Mouse (Mus musculus) heart, postnatal 0 days (tissue): Measurements from ENCODE around the gene Wdr60. TPM values are rescaled to one million over a fixed set of nuclear protein-coding genes. Genes with fewer than 3 reads are reported as not detected.
"Not testable (repeated sequence)": the region's sequence is repeated elsewhere in the genome, so short reads cannot be mapped to it uniquely, and the experiment has no call there.

Experiments used
- ATAC-seq: fragments of 200-750 bp; cut with Nextera tagmentation; 2 replicates; pipeline ENCODE4 v1.8.0; 2017; ENCODE audit warnings: low read depth, moderate number of reproducible peaks, moderate library complexity; ENCODE audit not compliant: insufficient read depth
- DNase-seq: peaks from one replicate; pipeline ENCODE4 v3.0.0-alpha.2; 2016; ENCODE audit warnings: low spot score
- H3K27ac ChIP-seq: fragments of 300-500 bp; sonication (generic); 2 replicates; pipeline ENCODE4 v1.5.1; 2014; ENCODE audit warnings: low read depth, mild to moderate bottlenecking
- H3K27me3 ChIP-seq: fragments of 300-500 bp; sonication (generic); 2 replicates; pipeline ENCODE4 v1.6.1; 2014; ENCODE audit warnings: low read length, mixed read lengths; ENCODE audit not compliant: control insufficient read depth, insufficient read depth
- H3K36me3 ChIP-seq: fragments of 300-500 bp; sonication (generic); replicated peaks from 2 replicates; pipeline ENCODE4 v1.6.1; 2014; ENCODE audit warnings: low read length, mixed read lengths; ENCODE audit not compliant: control insufficient read depth, insufficient read depth
- H3K4me1 ChIP-seq: fragments of 300-500 bp; sonication (generic); 2 replicates; pipeline ENCODE4 v1.6.1; 2014; ENCODE audit warnings: antibody characterized with exemption; ENCODE audit not compliant: control insufficient read depth, insufficient read depth
- H3K4me2 ChIP-seq: fragments of 300-500 bp; sonication (generic); 2 replicates; pipeline ENCODE4 v1.6.1; 2014; ENCODE audit warnings: low read depth, mild to moderate bottlenecking, low read length, moderate library complexity
- H3K4me3 ChIP-seq: fragments of 300-500 bp; sonication (generic); 2 replicates; pipeline ENCODE4 v1.5.1; 2014; ENCODE audit warnings: low read depth, low read length
- H3K9ac ChIP-seq: fragments of 300-500 bp; sonication (generic); replicated peaks from 2 replicates; pipeline ENCODE4 v1.6.1; 2014; ENCODE audit warnings: low read depth, low read length, mixed read lengths
- H3K9me3 ChIP-seq: fragments of 300-500 bp; sonication (generic); replicated peaks from 2 replicates; pipeline ENCODE4 v1.6.1; 2016; ENCODE audit warnings: low read length; ENCODE audit not compliant: control insufficient read depth
- CTCF ChIP-seq: IDR thresholded peaks from 2 replicates; pipeline ENCODE4 v1.5.1; 2016; ENCODE audit warnings: antibody characterized with exemption, control low read depth, low read depth
- EP300 ChIP-seq: IDR thresholded peaks from 2 replicates; pipeline ENCODE4 v1.6.1; 2016; ENCODE audit warnings: antibody characterized with exemption, low read depth
- whole genome bisulfite sequencing: fragments of 180-500 bp; shearing (Covaris S2); extraction: QIAGEN DNeasy Blood & Tissue Kit; methylation state at CpG from one replicate; pipeline ENCODE4 v1.1.7; 2014; 5-methylcytosine and 5-hydroxymethylcytosine counted together
- polyA plus RNA-seq: library from polyadenylated mRNA; unstranded; fragments of >200 nt; fragmentation: Nextera tagmentation; extraction: Ambion mirVana; gene quantifications from 2 replicates; pipeline ENCODE4 v1.2.1, GENCODE M21; 2015
- total RNA-seq: library from RNA; depleted of rRNA; stranded (reverse); fragments of >200 nt; gene quantifications from 2 replicates; pipeline ENCODE4 v1.2.3, GENCODE M21; 2014; ENCODE audit warnings: low replicate concordance

Gene Wdr60
- total and polyA plus RNA-seq, 2 experiments from 2014 or later: 3.1 TPM; not detected in 1

GRCm38 (mm10) chr12:116275631-116276030 is 12.8 kb upstream of the Wdr60 start:
- TF ChIP-seq EP300: no peak
- no peak for TF ChIP-seq CTCF
- peaks cover 19% of the 10 kb centered on the region; the same call in 1 of the 2 replicates for H3K27me3 ChIP-seq
- no peak overlapping the region for H3K9ac ChIP-seq

GRCm38 (mm10) chr12:116275086-116275485 is 12.3 kb upstream of the Wdr60 start, which contains the start of gene Gm11027:
Gm11027 (plus strand) TSS chr12:116275386.
- not testable (repeated sequence) for H3K36me3 ChIP-seq, H3K27ac ChIP-seq, H3K4me1 ChIP-seq, H3K9me3 ChIP-seq, H3K9ac ChIP-seq, H3K4me3 ChIP-seq, ATAC-seq, H3K4me2 ChIP-seq, DNase-seq
- WGBS: 65% methylated on average over 2 of the region's 2 CpGs
- peaks cover 25% of the 10 kb centered on the region for H3K27me3 ChIP-seq

More at GRCm38 (mm10) chr12:116275631-116276030, 12.8 kb upstream of the Wdr60 start:
- H3K4me1 ChIP-seq: no peaks in the 10 kb centered on the region
- no peaks in the 10 kb centered on the region for H3K36me3 ChIP-seq
- H3K4me3 ChIP-seq: no peak overlapping the region
- no peaks in the 10 kb centered on the region for H3K9me3 ChIP-seq
- no peak for ATAC-seq
- WGBS: 78% methylated on average over 4 of the region's 4 CpGs
- no peak overlapping the region for H3K27ac ChIP-seq
- no peak for DNase-seq
- H3K4me2 ChIP-seq: no peak overlapping the region

- Histone ChIP-seq H3K9ac (no peak overlapping the region), H3K9me3 (no peaks in the 10 kb centered on the region), H3K4me2 (no peak overlapping the region), H3K36me3 (no peaks in the 10 kb centered on the region), H3K27me3 (peaks cover 38% of the 10 kb centered on the region), H3K27ac (no peak overlapping the region), H3K4me3 (no peak overlapping the region), H3K4me1 (no peaks in the 10 kb centered on the region)
- TF ChIP-seq CTCF (no peak), EP300 (no peak)
- DNase-seq: no peak
- no peak for ATAC-seq
- WGBS: 39% methylated on average over 1 of the region's 1 CpGs
Observed at GRCm38 (mm10) chr12:116273733-116274132, 10.9 kb upstream of the Wdr60 start.

- H3K27ac ChIP-seq: no peak overlapping the region
- DNase-seq: no peak
- no peak overlapping the region for H3K4me2 ChIP-seq
- H3K9ac ChIP-seq: no peak overlapping the region
- ATAC-seq: no peak
- no peak overlapping the region for H3K4me3 ChIP-seq
- peaks cover 57% of the 10 kb centered on the region for H3K27me3 ChIP-seq
- no peaks in the 10 kb centered on the region for H3K9me3 ChIP-seq
- H3K4me1 ChIP-seq: no peaks in the 10 kb centered on the region
- 95% methylated on average over 2 of the region's 2 CpGs for WGBS
- H3K36me3 ChIP-seq: no peaks in the 10 kb centered on the region
- TF ChIP-seq EP300 (no peak), CTCF (no peak)
Observed at GRCm38 (mm10) chr12:116271071-116271470, 8.2 kb upstream of the Wdr60 start.

GRCm38 (mm10) chr12:116270538-116270937 is 7.7 kb upstream of the Wdr60 start:
- DNase-seq (no peak), ATAC-seq (no peak)
- Histone ChIP-seq H3K36me3 (no peaks in the 10 kb centered on the region), H3K27me3 (peaks cover 57% of the 10 kb centered on the region), H3K27ac (no peak overlapping the region), H3K4me2 (no peak overlapping the region), H3K4me1 (no peaks in the 10 kb centered on the region), H3K9ac (no peak overlapping the region), H3K9me3 (no peaks in the 10 kb centered on the region), H3K4me3 (no peak overlapping the region)
- TF ChIP-seq EP300 (no peak), CTCF (no peak)
- 68% methylated on average over 1 of the region's 1 CpGs for WGBS

- H3K36me3 ChIP-seq: no peaks in the 10 kb centered on the region
- no peak for DNase-seq
- H3K4me3 ChIP-seq: no peak overlapping the region
- peaks cover 57% of the 10 kb centered on the region for H3K27me3 ChIP-seq
- WGBS: 61% methylated on average over 5 of the region's 5 CpGs
- no peak for TF ChIP-seq EP300
- no peak for TF ChIP-seq CTCF
- no peaks in the 10 kb centered on the region for H3K9me3 ChIP-seq
- no peak for ATAC-seq
- no peaks in the 10 kb centered on the region for H3K4me1 ChIP-seq
- no peak overlapping the region for H3K4me2 ChIP-seq
- H3K27ac ChIP-seq: no peak overlapping the region
- no peak overlapping the region for H3K9ac ChIP-seq
Observed at GRCm38 (mm10) chr12:116269450-116269849, 6.6 kb upstream of the Wdr60 start.
